Mouse (Mus musculus) ES-E14 (cell line): ENCODE measurements at regions not wholly inside any gene's neighbourhood (a gene's known extent, or its start where the extent isn't known, plus 50 kb on each side); places are given as distances from the start of the nearest gene placed in this dataset.

Experiments used
- DNase-seq: peaks from one replicate; pipeline ENCODE4 v3.0.0-alpha.2; 2013; ENCODE audit warnings: low read depth, low spot score
- H3K27ac ChIP-seq: 2 replicates; pipeline ENCODE4 v1.5.1; 2012; ENCODE audit warnings: low read depth, mild to moderate bottlenecking, low read length, moderate library complexity, mixed read lengths; ENCODE audit not compliant: poor library complexity, insufficient read depth, severe bottlenecking
- H3K36me3 ChIP-seq: 2 replicates; pipeline ENCODE4 v1.6.1; 2012; ENCODE audit warnings: mild to moderate bottlenecking, low read length, moderate library complexity, mixed read lengths; ENCODE audit not compliant: control insufficient read depth, poor library complexity, insufficient read depth, severe bottlenecking
- H3K4me1 ChIP-seq, 2 experiments: fragments of 150-350 bp in 1 of 2; sonication (generic) in 1 of 2; 2 replicates each; pipeline ENCODE4 v1.6.1; 2012; ENCODE audit warnings: low read length in 2 of 2, mild to moderate bottlenecking in 1 of 2, mixed read lengths in 1 of 2; ENCODE audit not compliant: control insufficient read depth in 2 of 2, insufficient read depth in 2 of 2, poor library complexity in 1 of 2
- H3K4me3 ChIP-seq, 2 experiments: fragments of 150-350 bp in 1 of 2; sonication (generic) in 1 of 2; 2 replicates each; pipeline ENCODE4 v1.5.1; 2012; ENCODE audit warnings: low read length in 2 of 2, low read depth in 1 of 2, mild to moderate bottlenecking in 1 of 2, mixed read lengths in 1 of 2; ENCODE audit not compliant: insufficient read depth in 1 of 2, poor library complexity in 1 of 2, severe bottlenecking in 1 of 2
- H3K9ac ChIP-seq: 2 replicates; pipeline ENCODE4 v1.6.1; 2012; ENCODE audit warnings: low read depth, mild to moderate bottlenecking, low read length, mixed read lengths; ENCODE audit not compliant: poor library complexity, insufficient read depth, severe bottlenecking
- H3K9me3 ChIP-seq: fragments of 150-350 bp; sonication (generic); 2 replicates; pipeline ENCODE4 v1.6.1; 2012; ENCODE audit warnings: low read depth, mild to moderate bottlenecking, low read length; ENCODE audit not compliant: control insufficient read depth, insufficient read depth
- CHD2 ChIP-seq: IDR thresholded peaks from 2 replicates; pipeline ENCODE4 v1.6.1; 2014; ENCODE audit warnings: mild to moderate bottlenecking, low read depth, low read length, inconsistent platforms
- HCFC1 ChIP-seq: IDR thresholded peaks from 2 replicates; pipeline ENCODE4 v1.6.1; 2012; ENCODE audit warnings: low read length, inconsistent platforms, borderline replicate concordance; ENCODE audit not compliant: insufficient read depth
- MAFK ChIP-seq: IDR thresholded peaks from 2 replicates; pipeline ENCODE4 v1.6.1; 2014; ENCODE audit warnings: mild to moderate bottlenecking, low read depth, low read length, inconsistent platforms; ENCODE audit not compliant: insufficient read depth
- ZC3H11A ChIP-seq: IDR thresholded peaks from 2 replicates; pipeline ENCODE4 v1.6.1; 2012; ENCODE audit warnings: low read depth, mild to moderate bottlenecking, inconsistent platforms, low read length, borderline replicate concordance
- ZNF384 ChIP-seq: IDR thresholded peaks from 2 replicates; pipeline ENCODE4 v1.6.1; 2012; ENCODE audit warnings: low read depth, low read length, inconsistent platforms
- in situ Hi-C, 2 experiments: fragments of 600-800 bp; cut with MboI; formaldehyde crosslinking; loops; one replicate each; pipeline ENCODE4 v1.15.1; 2025; ENCODE audit warnings: low sequenced_read_pairs in 2 of 2, inconsistent platforms in 1 of 2; ENCODE audit not compliant: unreplicated experiment in 2 of 2

- Histone ChIP-seq H3K9ac (no peak overlapping the region), H3K9me3 (no peaks in the 10 kb centered on the region), H3K4me1 (no peaks in the 10 kb centered on the region), H3K4me3 (no peak overlapping the region), H3K36me3 (no peaks in the 10 kb centered on the region), H3K27ac (no peak overlapping the region)
- no peak for DNase-seq
- TF ChIP-seq ZC3H11A (no peak), HCFC1 (no peak), CHD2 (no peak), MAFK (no peak), ZNF384 (no peak)
- in situ Hi-C loops, result no loop called here
These were observed 365.4 kb downstream of the Etnk1 start for GRCm38 (mm10) chr6:143532380-143532779.

GRCm38 (mm10) chr6:143535265-143535664, 368.2 kb downstream of the Etnk1 start:
- in situ Hi-C loops, result no loop called here
- no peaks in the 10 kb centered on the region for H3K4me1 ChIP-seq

GRCm38 (mm10) chr6:143535726-143536125, 368.7 kb downstream of the Etnk1 start:
- no peak for TF ChIP-seq MAFK
- no peak for TF ChIP-seq CHD2
- TF ChIP-seq ZNF384, result no peak
- no peak overlapping the region for H3K9ac ChIP-seq
- no peaks in the 10 kb centered on the region for H3K36me3 ChIP-seq
- no peak overlapping the region for H3K27ac ChIP-seq
- in situ Hi-C loops, result no loop called here
- DNase-seq, result no peak
- no peaks in the 10 kb centered on the region for H3K4me1 ChIP-seq
- H3K9me3 ChIP-seq, result no peaks in the 10 kb centered on the region
- H3K4me3 ChIP-seq, result no peak overlapping the region

More at GRCm38 (mm10) chr6:143535265-143535664, 368.2 kb downstream of the Etnk1 start:
- Histone ChIP-seq H3K4me3 (no peak overlapping the region), H3K27ac (no peak overlapping the region), H3K9me3 (no peaks in the 10 kb centered on the region), H3K36me3 (no peaks in the 10 kb centered on the region), H3K9ac (no peak overlapping the region)
- TF ChIP-seq ZNF384, result no peak
- no peak for TF ChIP-seq HCFC1
- DNase-seq, result no peak

- no peaks in the 10 kb centered on the region for H3K36me3 ChIP-seq
- no peak overlapping the region for H3K9ac ChIP-seq
- no peak for DNase-seq
- H3K4me1 ChIP-seq, result no peaks in the 10 kb centered on the region
- H3K9me3 ChIP-seq, result no peaks in the 10 kb centered on the region
- no peak overlapping the region for H3K4me3 ChIP-seq
- TF ChIP-seq ZNF384 (no peak), CHD2 (no peak), MAFK (no peak), HCFC1 (no peak), ZC3H11A (no peak)
- in situ Hi-C loops, result no loop called here
- no peak overlapping the region for H3K27ac ChIP-seq
These were observed 369.7 kb downstream of the Etnk1 start for GRCm38 (mm10) chr6:143536525-143537293.

- Histone ChIP-seq H3K4me3 (no peak overlapping the region), H3K9me3 (no peaks in the 10 kb centered on the region), H3K9ac (no peak overlapping the region), H3K27ac (no peak overlapping the region), H3K36me3 (no peaks in the 10 kb centered on the region), H3K4me1 (no peaks in the 10 kb centered on the region)
- in situ Hi-C loops, result no loop called here
- TF ChIP-seq CHD2 (no peak), ZC3H11A (no peak), HCFC1 (no peak), ZNF384 (no peak), MAFK (no peak)
- no peak for DNase-seq
These were observed 380.4 kb downstream of the Etnk1 start for GRCm38 (mm10) chr6:143547406-143547903.
